Mouse (Mus musculus) midbrain, embryonic 12.5 days (tissue): Measurements from ENCODE around the gene Cela3a. TPM values are rescaled to one million over a fixed set of nuclear protein-coding genes. Genes with fewer than 3 reads are reported as not detected.

ENCODE experiments used
- ATAC-seq: fragments of 200-750 bp; cut with Nextera tagmentation; 2 replicates; pipeline ENCODE4 v1.8.0; 2017; ENCODE audit warnings: low read depth, moderate TSS enrichment, moderate library complexity; ENCODE audit not compliant: low FRiP score
- H3K27ac ChIP-seq: fragments of 300-500 bp; sonication (generic); replicated peaks from 2 replicates; pipeline ENCODE4 v1.5.1; 2016; ENCODE audit warnings: mild to moderate bottlenecking
- H3K27me3 ChIP-seq: fragments of 300-500 bp; sonication (generic); 2 replicates; pipeline ENCODE4 v1.6.1; 2016; ENCODE audit warnings: mild to moderate bottlenecking
- H3K36me3 ChIP-seq: fragments of 300-500 bp; sonication (generic); 2 replicates; pipeline ENCODE4 v1.6.1; 2016
- H3K4me1 ChIP-seq: fragments of 300-500 bp; sonication (generic); 2 replicates; pipeline ENCODE4 v1.6.1; 2016
- H3K4me2 ChIP-seq: fragments of 300-500 bp; sonication (generic); replicated peaks from 2 replicates; pipeline ENCODE4 v1.6.1; 2016; ENCODE audit warnings: mild to moderate bottlenecking, moderate library complexity
- H3K4me3 ChIP-seq: fragments of 300-500 bp; sonication (generic); 2 replicates; pipeline ENCODE4 v1.5.1; 2016; ENCODE audit warnings: mild to moderate bottlenecking
- H3K9ac ChIP-seq: fragments of 300-500 bp; sonication (generic); replicated peaks from 2 replicates; pipeline ENCODE4 v1.6.1; 2016; ENCODE audit warnings: mild to moderate bottlenecking, moderate library complexity
- H3K9me3 ChIP-seq: fragments of 300-500 bp; sonication (generic); 2 replicates; pipeline ENCODE4 v1.6.1; 2016; ENCODE audit warnings: mild to moderate bottlenecking
- WGBS: fragments of 180-500 bp; shearing (Covaris S2); methylation state at CpG from one replicate; pipeline ENCODE4 v1.1.7; 2016; 5-methylcytosine and 5-hydroxymethylcytosine counted together
- polyA plus RNA-seq: library from polyadenylated mRNA; unstranded; fragments of >200 nt; fragmentation: Nextera tagmentation; extraction: Ambion mirVana; gene quantifications from 2 replicates; pipeline ENCODE4 v1.2.1, GENCODE M21; 2016

Gene Cela3a
- polyA plus RNA-seq, 1 experiment from 2014 or later, result not detected

DNA sequence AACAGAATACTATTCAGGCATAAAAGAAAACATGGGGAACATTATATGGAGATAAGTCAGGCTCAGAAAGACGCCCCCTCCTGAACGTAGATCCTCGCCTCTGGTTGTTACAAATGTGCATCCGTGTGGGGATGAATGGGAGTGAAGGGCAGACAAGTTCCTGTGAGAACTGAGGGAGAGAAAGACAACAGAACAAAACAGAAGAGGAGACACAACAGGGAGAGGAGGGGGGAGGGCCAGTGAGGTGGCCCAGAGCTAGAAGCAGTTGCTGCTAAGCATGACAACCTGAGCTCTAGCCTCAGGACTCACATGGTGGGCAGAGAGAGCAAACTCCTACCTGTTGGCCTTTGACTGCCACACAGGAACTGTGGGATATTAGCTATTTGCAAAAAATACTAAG, 43.5 kb downstream of the Cela3a start:
- no peaks in the 10 kb centered on the region for H3K9me3 ChIP-seq
- H3K4me1 ChIP-seq, result peaks cover 13% of the 10 kb centered on the region
- no peak overlapping the region for H3K4me2 ChIP-seq
- H3K4me3 ChIP-seq, result no peak overlapping the region
- no peak for ATAC-seq
- H3K27ac ChIP-seq, result no peak overlapping the region
- H3K27me3 ChIP-seq, result peaks cover 15% of the 10 kb centered on the region
- 86% methylated on average over 4 of the region's 4 CpGs for whole genome bisulfite sequencing
- H3K9ac ChIP-seq, result no peak overlapping the region
- H3K36me3 ChIP-seq, result no peaks in the 10 kb centered on the region

DNA sequence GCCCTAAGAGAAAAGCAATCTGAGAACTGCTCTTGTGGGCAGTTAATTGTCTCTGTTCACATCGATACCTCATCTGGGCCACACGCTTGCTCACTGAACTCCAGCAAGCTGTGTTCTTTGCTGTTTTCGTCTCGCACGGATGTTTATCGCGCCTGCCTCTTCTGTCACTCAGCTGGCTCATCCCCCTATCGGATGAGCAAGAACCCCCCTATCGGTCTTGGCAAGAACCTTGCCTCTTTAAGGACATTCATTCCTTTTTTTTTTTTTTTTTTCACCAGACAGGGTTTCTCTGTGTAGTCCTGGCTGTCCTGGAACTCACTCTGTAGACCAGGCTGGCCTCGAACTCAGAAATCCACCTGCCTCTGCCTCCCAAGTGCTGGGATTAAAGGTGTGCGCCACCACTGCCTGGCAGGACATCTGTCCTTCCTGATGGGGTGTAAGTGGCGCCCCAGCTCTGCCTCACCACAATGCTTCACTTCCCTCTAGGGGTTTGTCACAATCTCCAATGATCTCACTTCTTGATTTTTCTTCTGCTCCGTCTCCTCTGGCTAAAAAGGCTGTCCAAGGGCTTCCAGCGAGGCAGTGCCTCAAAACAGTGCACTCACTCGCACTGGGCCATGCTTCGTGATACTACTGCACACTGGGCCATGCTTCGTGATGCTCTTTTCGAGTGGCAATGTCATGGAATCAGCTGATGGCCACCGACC, 44.1 kb downstream of the Cela3a start:
- peaks cover 15% of the 10 kb centered on the region for H3K27me3 ChIP-seq
- ATAC-seq, result no peak
- H3K27ac ChIP-seq, result no peak overlapping the region
- H3K4me2 ChIP-seq, result no peak overlapping the region
- peaks cover 12% of the 10 kb centered on the region for H3K4me1 ChIP-seq
- no peak overlapping the region for H3K9ac ChIP-seq
- H3K9me3 ChIP-seq, result no peaks in the 10 kb centered on the region
- H3K36me3 ChIP-seq, result no peaks in the 10 kb centered on the region
- WGBS, result 86% methylated on average over 19 of the region's 19 CpGs
- no peak overlapping the region for H3K4me3 ChIP-seq

DNA sequence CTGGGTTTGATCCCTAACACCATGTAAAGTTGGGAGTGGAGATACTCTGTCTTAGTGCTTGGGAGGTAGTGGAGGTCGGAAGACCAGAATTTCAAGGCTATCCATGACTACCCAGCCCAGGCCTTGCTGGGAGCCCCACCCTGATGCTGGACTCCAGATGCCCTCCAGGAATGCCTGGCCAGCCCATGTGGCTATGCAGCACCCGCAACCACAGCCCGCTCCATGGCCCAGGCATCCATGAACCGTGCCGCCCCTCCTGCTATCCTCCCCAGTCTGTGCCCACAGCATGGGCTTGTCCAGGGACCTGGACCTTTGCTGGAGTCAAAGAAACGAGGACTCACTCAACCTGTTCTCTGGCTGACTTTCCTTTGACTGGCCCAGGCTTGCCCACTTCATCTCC, 44.8 kb downstream of the Cela3a start:
- 89% methylated on average over 6 of the region's 6 CpGs for WGBS
- Histone ChIP-seq H3K9me3 (no peaks in the 10 kb centered on the region), H3K4me1 (peaks cover 5% of the 10 kb centered on the region; the same call in 1 of the 2 replicates), H3K4me3 (no peak overlapping the region), H3K27me3 (peaks cover 15% of the 10 kb centered on the region), H3K36me3 (no peaks in the 10 kb centered on the region), H3K4me2 (no peak overlapping the region), H3K9ac (no peak overlapping the region), H3K27ac (no peak overlapping the region)
- no peak for ATAC-seq

DNA sequence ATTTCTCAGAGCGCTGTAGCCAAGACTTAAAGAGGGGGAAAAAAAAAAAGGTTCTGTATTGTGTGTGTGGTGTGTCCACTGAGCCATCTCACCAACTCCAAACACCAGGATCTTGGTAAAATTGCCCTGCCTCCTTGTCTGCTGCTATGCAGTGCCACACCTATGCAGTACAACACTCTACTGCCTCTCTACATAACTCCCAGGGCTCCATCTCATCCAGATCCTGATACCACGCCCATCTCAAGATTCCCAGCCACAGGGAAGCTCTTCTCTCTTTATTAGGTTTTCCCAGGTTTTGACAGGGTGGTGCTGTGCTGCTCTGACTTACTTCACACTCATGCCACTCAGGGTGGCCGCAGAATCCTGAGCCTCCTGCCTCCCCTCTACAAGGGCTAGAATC, 48.6 kb downstream of the Cela3a start:
- no peak overlapping the region for H3K27ac ChIP-seq
- H3K4me2 ChIP-seq, result no peak overlapping the region
- no peaks in the 10 kb centered on the region for H3K9me3 ChIP-seq
- WGBS, result 78% methylated on average over 3 of the region's 3 CpGs
- no peak for ATAC-seq
- H3K27me3 ChIP-seq, result 0 out of 2 replicates have a peak, but pooled peaks cover 4% of the 10 kb centered on the region
- H3K4me1 ChIP-seq, result peaks cover 5% of the 10 kb centered on the region
- no peaks in the 10 kb centered on the region for H3K36me3 ChIP-seq
- no peak overlapping the region for H3K9ac ChIP-seq
- no peak overlapping the region for H3K4me3 ChIP-seq

DNA sequence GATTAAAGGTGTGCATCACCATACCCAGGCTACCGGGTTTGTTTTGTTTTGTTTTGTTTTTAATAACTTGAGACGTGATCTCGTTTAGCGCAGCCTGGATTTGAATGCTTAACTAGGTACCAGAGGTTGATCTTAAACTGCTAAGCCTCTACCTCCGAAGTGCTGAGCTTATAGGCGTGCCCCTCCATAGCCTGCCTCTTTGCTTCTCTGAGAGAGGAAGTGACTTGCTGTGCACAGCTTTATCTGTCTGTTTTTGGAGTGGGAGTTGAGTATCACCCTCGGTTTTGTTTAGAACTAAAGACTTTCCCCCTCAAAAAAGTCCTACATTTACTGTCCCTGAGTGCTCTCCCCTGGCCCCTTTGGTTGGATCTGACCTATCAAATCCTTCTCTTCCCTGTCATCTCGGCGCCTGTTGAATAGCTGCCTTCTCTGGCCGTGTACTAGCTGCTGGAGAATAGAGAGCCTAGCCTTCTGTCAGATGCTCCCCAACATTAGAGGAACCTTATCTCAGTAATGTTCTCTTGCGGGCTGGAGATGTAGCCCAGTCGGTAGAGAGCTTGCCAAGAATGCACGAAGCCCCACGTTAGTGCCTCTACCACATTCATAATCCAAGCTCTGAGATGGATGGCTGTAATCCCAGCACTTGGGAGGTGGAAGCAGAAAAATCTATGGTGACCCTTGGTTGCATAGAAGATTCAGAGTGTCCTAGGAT, 51.1 kb downstream of the Cela3a start:
- Histone ChIP-seq H3K27ac (no peak overlapping the region), H3K4me3 (no peak overlapping the region), H3K36me3 (no peaks in the 10 kb centered on the region), H3K27me3 (0 out of 2 replicates have a peak, but pooled peaks cover 4% of the 10 kb centered on the region), H3K9me3 (no peaks in the 10 kb centered on the region), H3K4me1 (peaks cover 11% of the 10 kb centered on the region), H3K9ac (no peak overlapping the region), H3K4me2 (no peak overlapping the region)
- ATAC-seq, result no peak
- 62% methylated on average over 14 of the region's 14 CpGs for WGBS

DNA sequence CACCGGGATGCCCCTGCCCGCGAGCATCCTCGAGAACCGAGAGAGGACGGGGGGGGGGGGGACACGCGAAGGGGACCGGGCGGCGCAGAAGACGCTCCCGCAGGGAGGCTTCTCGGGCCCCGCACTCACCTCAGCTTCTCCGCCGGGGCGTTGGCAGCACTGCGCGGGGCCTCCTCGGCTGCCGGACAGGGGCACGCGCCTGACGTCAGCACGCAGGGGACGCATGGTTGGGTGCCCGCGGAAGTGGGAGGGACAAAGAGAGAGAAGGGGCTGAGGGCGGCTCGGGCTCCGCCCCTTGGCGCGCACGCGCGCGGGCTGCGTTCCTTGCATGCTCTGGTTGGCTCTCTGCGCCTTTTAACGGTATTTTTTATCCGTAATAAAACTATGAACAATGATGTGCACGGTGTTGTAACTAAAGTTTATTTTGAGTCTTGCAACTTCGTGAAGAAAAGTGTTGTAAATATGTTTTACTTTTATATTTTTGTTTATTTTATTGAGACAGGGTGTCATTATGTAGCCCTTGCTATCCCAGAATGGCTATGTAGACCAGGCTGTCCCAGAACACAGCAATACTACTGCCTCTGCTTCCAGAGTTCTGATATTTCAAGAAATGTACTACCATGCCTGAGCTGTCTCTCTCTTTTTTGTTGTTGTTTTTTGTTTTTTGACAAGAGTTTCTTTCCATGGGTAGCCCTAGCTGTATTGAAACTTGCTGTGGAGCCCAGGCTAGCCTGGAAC, 51.9 kb downstream of the Cela3a start, which contains the start of gene Cdc42:
TSS of gene Cdc42 (minus strand) at position 204 of the 738 bp plus-strand sequence.
- Histone ChIP-seq H3K4me2 (peak within 1 kb of the TSS; percentile 77), H3K9ac (peak within 1 kb of the TSS; percentile 99), H3K9me3 (no peaks in the 10 kb centered on the region), H3K4me3 (peak within 1 kb of the TSS; percentile 98), H3K27me3 (0 out of 2 replicates have a peak, but pooled peaks cover 4% of the 10 kb centered on the region), H3K4me1 (peaks cover 11% of the 10 kb centered on the region), H3K27ac (peak within 1 kb of the TSS; percentile 98), H3K36me3 (no peaks in the 10 kb centered on the region)
- peak; percentile 95 for ATAC-seq
- WGBS, result 0% methylated on average over 36 of the region's 44 CpGs

DNA sequence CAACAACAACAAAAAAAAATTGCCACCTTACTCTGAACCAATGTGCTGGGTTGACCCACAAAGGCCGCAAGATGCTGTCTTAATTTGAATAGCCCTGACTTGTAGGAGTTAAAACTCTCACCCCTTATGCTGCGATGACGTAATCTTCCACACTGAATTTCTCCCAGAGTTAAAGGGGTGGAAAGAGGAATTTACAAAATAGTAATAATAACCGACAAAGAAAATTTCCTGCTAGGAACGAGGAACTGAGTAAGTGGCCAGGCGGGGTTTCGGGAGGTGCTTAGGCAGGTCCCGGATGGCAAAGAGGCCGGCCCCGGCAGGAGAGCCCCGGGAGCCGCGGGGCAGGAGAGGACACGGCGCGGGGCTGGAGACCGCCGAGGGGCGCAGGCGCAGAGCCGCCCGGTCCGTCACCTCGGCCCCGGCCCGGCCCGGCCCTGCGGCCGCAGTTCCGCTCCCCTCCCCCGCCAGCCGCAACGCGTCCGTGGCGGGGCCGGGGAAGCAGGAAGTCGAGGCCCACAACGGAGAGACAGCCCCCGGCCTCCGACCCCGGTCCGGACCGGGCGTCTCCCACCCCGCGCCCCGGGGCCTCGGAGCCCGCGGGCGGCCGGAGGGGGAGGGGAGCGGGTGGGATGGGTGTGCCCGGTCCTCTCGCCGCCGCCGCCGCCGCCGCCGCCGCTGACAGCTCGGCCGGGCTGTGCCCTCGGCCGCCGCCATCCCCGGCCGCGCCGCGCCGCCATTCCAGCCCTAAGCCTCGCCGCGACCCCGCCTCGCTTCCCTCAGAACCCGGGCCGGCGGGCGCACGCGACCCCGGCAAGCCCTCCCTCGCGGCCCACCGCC, 52.7 kb downstream of the Cela3a start:
- H3K36me3 ChIP-seq, result no peaks in the 10 kb centered on the region
- peak overlapping the region; percentile 99 for H3K9ac ChIP-seq
- H3K4me1 ChIP-seq, result peaks cover 11% of the 10 kb centered on the region
- H3K4me3 ChIP-seq, result peak overlapping the region; percentile 98
- no peaks in the 10 kb centered on the region for H3K9me3 ChIP-seq
- no peaks in the 10 kb centered on the region for H3K27me3 ChIP-seq
- WGBS, result under 1% methylated on average over 36 of the region's 90 CpGs
- ATAC-seq, result peak; percentile 80
- H3K27ac ChIP-seq, result peak overlapping the region; percentile 98
- peak overlapping the region; percentile 77 for H3K4me2 ChIP-seq

Other genes with a start within 250 kb of the Cela3a start
- 0.77 and 0.79 TPM in 2 replicates for gene Wnt4, start 132.3 kb downstream of the Cela3a start, polyA plus RNA-seq
- gene Cdc42, start 52.1 kb downstream of the Cela3a start, polyA plus RNA-seq, result 620 TPM in 2 replicates
- gene Cela3b, start 20.7 kb upstream of the Cela3a start, polyA plus RNA-seq, result not detected in 2 replicates
- not detected in 2 replicates for gene 1700013G24Rik, start 43.5 kb upstream of the Cela3a start, polyA plus RNA-seq
- 8.3 and 9.5 TPM in 2 replicates for gene Hspg2, start 59.0 kb upstream of the Cela3a start, polyA plus RNA-seq
- gene Ldlrad2, start 164.8 kb upstream of the Cela3a start, polyA plus RNA-seq, result not detected in 2 replicates
- 85.5 and 87.3 TPM in 2 replicates for gene Usp48, start 184.0 kb upstream of the Cela3a start, polyA plus RNA-seq